Mouse (Mus musculus): ENCODE measurements around the gene Adarb2.

GRCm38 (mm10) chr13:8608040-8608439 lies 405.4 kb downstream of the Adarb2 start:
- TF ChIP-seq CTCF (IDR thresholded peaks at IDR 0.05; ENCODE audit: borderline replicate concordance, insufficient read depth, low read length), result no peak
- TF ChIP-seq POLR2A (IDR thresholded peaks at IDR 0.05; ENCODE audit: low read depth, low read length), result no peak

Data from embryonic fibroblast, embryonic 13.5 days (primary cell).